Mouse (Mus musculus) intestine, embryonic 15.5 days (tissue): Measurements from ENCODE around the gene Spon1. TPM values are rescaled to one million over a fixed set of nuclear protein-coding genes. Genes with fewer than 3 reads are reported as not detected.
A peak's percentile ranks its signal among the peaks of the same experiment; 100 is the strongest.

ENCODE experiments used
- ATAC-seq: fragments of 200-750 bp; cut with Nextera tagmentation; 2 replicates; pipeline ENCODE4 v1.8.0; 2017; ENCODE audit warnings: moderate TSS enrichment, moderate library complexity
- H3K27ac ChIP-seq: fragments of 300-500 bp; sonication (generic); 2 replicates; pipeline ENCODE4 v1.5.1; 2015; ENCODE audit warnings: mild to moderate bottlenecking, inconsistent platforms
- H3K27me3 ChIP-seq: fragments of 300-500 bp; sonication (generic); replicated peaks from 2 replicates; pipeline ENCODE4 v1.6.1; 2015; ENCODE audit warnings: inconsistent platforms
- H3K36me3 ChIP-seq: fragments of 300-500 bp; sonication (generic); 2 replicates; pipeline ENCODE4 v1.6.1; 2015; ENCODE audit warnings: inconsistent platforms
- H3K4me1 ChIP-seq: fragments of 300-500 bp; sonication (generic); replicated peaks from 2 replicates; pipeline ENCODE4 v1.6.1; 2015; ENCODE audit warnings: inconsistent platforms
- H3K4me2 ChIP-seq: fragments of 300-500 bp; sonication (generic); replicated peaks from 2 replicates; pipeline ENCODE4 v1.6.1; 2015; ENCODE audit warnings: mild to moderate bottlenecking, inconsistent platforms
- H3K4me3 ChIP-seq: fragments of 300-500 bp; sonication (generic); replicated peaks from 2 replicates; pipeline ENCODE4 v1.5.1; 2015; ENCODE audit warnings: inconsistent platforms
- H3K9ac ChIP-seq: fragments of 300-500 bp; sonication (generic); 2 replicates; pipeline ENCODE4 v1.6.1; 2015; ENCODE audit warnings: inconsistent platforms
- H3K9me3 ChIP-seq: fragments of 300-500 bp; sonication (generic); 2 replicates; pipeline ENCODE4 v1.6.1; 2016; ENCODE audit warnings: inconsistent platforms
- WGBS: fragments of 180-500 bp; shearing (Covaris S2); methylation state at CpG from one replicate; pipeline ENCODE4 v1.1.7; 2015; 5-methylcytosine and 5-hydroxymethylcytosine counted together
- polyA plus RNA-seq: library from polyadenylated mRNA; unstranded; fragments of >200 nt; fragmentation: Nextera tagmentation; extraction: Ambion mirVana; gene quantifications from 2 replicates; pipeline ENCODE4 v1.2.1, GENCODE M21; 2015

Spon1 gene
- polyA plus RNA-seq, 1 experiment from 2014 or later: 11.9 TPM

GRCm38 (mm10) chr7:113765133-113765532, 665 bp upstream of the Spon1 start:
- H3K4me1 ChIP-seq: peaks cover 19% of the 10 kb centered on the region
- no peak for ATAC-seq
- H3K27me3 ChIP-seq: peaks cover 30% of the 10 kb centered on the region
- 92% methylated on average over 5 of the region's 5 CpGs for WGBS
- H3K9ac ChIP-seq: no peak overlapping the region
- H3K9me3 ChIP-seq: no peaks in the 10 kb centered on the region
- H3K4me3 ChIP-seq: no peak overlapping the region
- H3K36me3 ChIP-seq: no peaks in the 10 kb centered on the region
- H3K4me2 ChIP-seq: peak overlapping the region; percentile 99; the same call in 1 of the 2 replicates
- H3K27ac ChIP-seq: no peak overlapping the region

- peak overlapping the region; percentile 59 for H3K9ac ChIP-seq
- peaks cover 19% of the 10 kb centered on the region for H3K4me1 ChIP-seq
- WGBS: 2% methylated on average over 27 of the region's 27 CpGs
- H3K27ac ChIP-seq: no peak overlapping the region
- peaks cover 30% of the 10 kb centered on the region for H3K27me3 ChIP-seq
- H3K4me2 ChIP-seq: peak overlapping the region; percentile 99
- ATAC-seq: peak; percentile 66
- peak overlapping the region; percentile 53 for H3K4me3 ChIP-seq
- H3K36me3 ChIP-seq: no peaks in the 10 kb centered on the region
- no peaks in the 10 kb centered on the region for H3K9me3 ChIP-seq
These were observed 722 bp downstream of the Spon1 start for GRCm38 (mm10) chr7:113766498-113766941.

GRCm38 (mm10) chr7:113767546-113767945, 1.7 kb downstream of the Spon1 start:
- 30% methylated on average over 6 of the region's 6 CpGs for WGBS
- no peak overlapping the region for H3K4me2 ChIP-seq
- no peak for ATAC-seq

GRCm38 (mm10) chr7:113768174-113768935, 2.6 kb downstream of the Spon1 start:
- Histone ChIP-seq H3K4me2 (no peak overlapping the region; the same call in 1 of the 2 replicates), H3K36me3 (no peaks in the 10 kb centered on the region), H3K4me3 (no peak overlapping the region), H3K9ac (no peak overlapping the region), H3K27me3 (peaks cover 30% of the 10 kb centered on the region), H3K9me3 (no peaks in the 10 kb centered on the region), H3K27ac (no peak overlapping the region), H3K4me1 (peaks cover 19% of the 10 kb centered on the region)
- no peak for ATAC-seq
- WGBS: 59% methylated on average over 6 of the region's 6 CpGs

More at GRCm38 (mm10) chr7:113767546-113767945, 1.7 kb downstream of the Spon1 start:
- Histone ChIP-seq H3K4me3 (no peak overlapping the region), H3K9ac (no peak overlapping the region), H3K9me3 (no peaks in the 10 kb centered on the region), H3K27me3 (peaks cover 30% of the 10 kb centered on the region), H3K27ac (no peak overlapping the region), H3K4me1 (peaks cover 19% of the 10 kb centered on the region), H3K36me3 (no peaks in the 10 kb centered on the region)

GRCm38 (mm10) chr7:113769281-113769680, 3.5 kb downstream of the Spon1 start:
- no peak for ATAC-seq
- Histone ChIP-seq H3K4me2 (no peak overlapping the region), H3K27ac (no peak overlapping the region), H3K27me3 (peaks cover 30% of the 10 kb centered on the region), H3K36me3 (no peaks in the 10 kb centered on the region), H3K4me1 (peaks cover 21% of the 10 kb centered on the region), H3K9me3 (no peaks in the 10 kb centered on the region), H3K4me3 (no peak overlapping the region), H3K9ac (no peak overlapping the region)
- 43% methylated on average over 6 of the region's 6 CpGs for WGBS

GRCm38 (mm10) chr7:113772135-113772534, 6.3 kb downstream of the Spon1 start:
- no peaks in the 10 kb centered on the region for H3K36me3 ChIP-seq
- 87% methylated on average over 2 of the region's 2 CpGs for WGBS
- no peak overlapping the region for H3K27ac ChIP-seq
- peaks cover 9% of the 10 kb centered on the region; the same call in 1 of the 2 replicates for H3K27me3 ChIP-seq
- H3K9ac ChIP-seq: no peak overlapping the region
- H3K4me1 ChIP-seq: 0 out of 2 replicates have a peak, but pooled peaks cover 3% of the 10 kb centered on the region
- ATAC-seq: no peak
- H3K4me3 ChIP-seq: no peak overlapping the region
- H3K4me2 ChIP-seq: no peak overlapping the region
- H3K9me3 ChIP-seq: no peaks in the 10 kb centered on the region

- Histone ChIP-seq H3K4me1 (0 out of 2 replicates have a peak, but pooled peaks cover 2% of the 10 kb centered on the region), H3K9me3 (no peaks in the 10 kb centered on the region), H3K27ac (no peak overlapping the region), H3K4me2 (no peak overlapping the region), H3K36me3 (no peaks in the 10 kb centered on the region), H3K9ac (no peak overlapping the region), H3K27me3 (no peaks in the 10 kb centered on the region), H3K4me3 (no peak overlapping the region)
- WGBS: 38% methylated on average over 8 of the region's 8 CpGs
- ATAC-seq: no peak
These were observed 7.6 kb downstream of the Spon1 start for GRCm38 (mm10) chr7:113773436-113773835.

GRCm38 (mm10) chr7:113774039-113774438, 8.2 kb downstream of the Spon1 start:
- H3K4me2 ChIP-seq: no peak overlapping the region
- H3K27me3 ChIP-seq: no peaks in the 10 kb centered on the region
- 0 out of 2 replicates have a peak, but pooled peaks cover 2% of the 10 kb centered on the region for H3K4me1 ChIP-seq
- 15% methylated on average over 7 of the region's 7 CpGs for WGBS
- no peak overlapping the region for H3K9ac ChIP-seq
- H3K36me3 ChIP-seq: no peaks in the 10 kb centered on the region
- H3K4me3 ChIP-seq: no peak overlapping the region
- ATAC-seq: peak; percentile 78; the same call in 1 of the 2 replicates
- H3K9me3 ChIP-seq: no peaks in the 10 kb centered on the region
- H3K27ac ChIP-seq: no peak overlapping the region

GRCm38 (mm10) chr7:113774906-113775305, 9.1 kb downstream of the Spon1 start:
- ATAC-seq: no peak
- 0 out of 2 replicates have a peak, but pooled peaks cover 2% of the 10 kb centered on the region for H3K4me1 ChIP-seq
- 69% methylated on average over 3 of the region's 3 CpGs for WGBS
- H3K27me3 ChIP-seq: no peaks in the 10 kb centered on the region
- no peaks in the 10 kb centered on the region for H3K36me3 ChIP-seq
- no peak overlapping the region for H3K4me3 ChIP-seq
- H3K9me3 ChIP-seq: no peaks in the 10 kb centered on the region
- no peak overlapping the region for H3K4me2 ChIP-seq
- no peak overlapping the region for H3K27ac ChIP-seq
- H3K9ac ChIP-seq: no peak overlapping the region

- H3K4me3 ChIP-seq: no peak overlapping the region
- 0 out of 2 replicates have a peak, but pooled peaks cover 2% of the 10 kb centered on the region for H3K4me1 ChIP-seq
- WGBS: 85% methylated on average over 6 of the region's 6 CpGs
- no peaks in the 10 kb centered on the region for H3K36me3 ChIP-seq
- no peaks in the 10 kb centered on the region for H3K27me3 ChIP-seq
- no peaks in the 10 kb centered on the region for H3K9me3 ChIP-seq
- H3K9ac ChIP-seq: no peak overlapping the region
- H3K27ac ChIP-seq: no peak overlapping the region
- no peak for ATAC-seq
- no peak overlapping the region for H3K4me2 ChIP-seq
These were observed 12.7 kb downstream of the Spon1 start for GRCm38 (mm10) chr7:113778546-113778945.

GRCm38 (mm10) chr7:113780286-113780685, 14.5 kb downstream of the Spon1 start:
- H3K4me2 ChIP-seq: no peak overlapping the region
- H3K9me3 ChIP-seq: no peaks in the 10 kb centered on the region
- 84% methylated on average over 5 of the region's 5 CpGs for WGBS
- no peaks in the 10 kb centered on the region for H3K36me3 ChIP-seq
- no peak overlapping the region for H3K27ac ChIP-seq
- H3K4me1 ChIP-seq: no peaks in the 10 kb centered on the region
- no peak for ATAC-seq
- no peak overlapping the region for H3K4me3 ChIP-seq
- H3K9ac ChIP-seq: no peak overlapping the region
- H3K27me3 ChIP-seq: no peaks in the 10 kb centered on the region

GRCm38 (mm10) chr7:113791991-113792390, 26.2 kb downstream of the Spon1 start:
- Histone ChIP-seq H3K4me2 (no peak overlapping the region), H3K27ac (no peak overlapping the region), H3K4me1 (no peaks in the 10 kb centered on the region), H3K36me3 (no peaks in the 10 kb centered on the region), H3K27me3 (no peaks in the 10 kb centered on the region), H3K9ac (no peak overlapping the region), H3K4me3 (no peak overlapping the region), H3K9me3 (no peaks in the 10 kb centered on the region)
- ATAC-seq: no peak
- WGBS: 62% methylated on average over 5 of the region's 5 CpGs

- Histone ChIP-seq H3K4me3 (no peak overlapping the region), H3K9me3 (no peaks in the 10 kb centered on the region), H3K27me3 (no peaks in the 10 kb centered on the region), H3K9ac (no peak overlapping the region), H3K4me2 (no peak overlapping the region), H3K36me3 (no peaks in the 10 kb centered on the region), H3K27ac (no peak overlapping the region), H3K4me1 (no peaks in the 10 kb centered on the region)
- 75% methylated on average over 3 of the region's 3 CpGs for WGBS
- ATAC-seq: no peak
These were observed 27.1 kb downstream of the Spon1 start for GRCm38 (mm10) chr7:113792871-113793270.
